Mouse (Mus musculus) stomach, postnatal 0 days (tissue): ENCODE results near the gene Bcat2. TPM values are rescaled to one million over a fixed set of nuclear protein-coding genes. Genes with fewer than 3 reads are reported as not detected.

Experiments
- ATAC-seq: fragments of 200-750 bp; cut with Nextera tagmentation; 2 replicates; pipeline ENCODE4 v1.8.0; 2017; ENCODE audit not compliant: low FRiP score, low TSS enrichment
- DNase-seq: peaks from one replicate; pipeline ENCODE4 v3.0.0-alpha.2; 2016; ENCODE audit warnings: low spot score
- H3K27ac ChIP-seq: fragments of 300-500 bp; sonication (generic); replicated peaks from 2 replicates; pipeline ENCODE4 v1.5.1; 2014; ENCODE audit warnings: mild to moderate bottlenecking, control low read depth
- H3K27me3 ChIP-seq: fragments of 300-500 bp; sonication (generic); 2 replicates; pipeline ENCODE4 v1.6.1; 2014; ENCODE audit warnings: low read length; ENCODE audit not compliant: control insufficient read depth, insufficient read depth
- H3K36me3 ChIP-seq: fragments of 300-500 bp; sonication (generic); 2 replicates; pipeline ENCODE4 v1.6.1; 2014; ENCODE audit warnings: low read length, mixed read lengths; ENCODE audit not compliant: control insufficient read depth, insufficient read depth
- H3K4me1 ChIP-seq: fragments of 300-500 bp; sonication (generic); replicated peaks from 2 replicates; pipeline ENCODE4 v1.6.1; 2014; ENCODE audit warnings: antibody characterized with exemption; ENCODE audit not compliant: control insufficient read depth, insufficient read depth
- H3K4me2 ChIP-seq: fragments of 300-500 bp; sonication (generic); replicated peaks from 2 replicates; pipeline ENCODE4 v1.6.1; 2014; ENCODE audit warnings: low read depth, mild to moderate bottlenecking, control low read depth, moderate library complexity
- H3K4me3 ChIP-seq: fragments of 300-500 bp; sonication (generic); 2 replicates; pipeline ENCODE4 v1.5.1; 2014; ENCODE audit warnings: low read depth, low read length, control low read depth
- H3K9ac ChIP-seq: fragments of 300-500 bp; sonication (generic); 2 replicates; pipeline ENCODE4 v1.6.1; 2014; ENCODE audit warnings: mild to moderate bottlenecking, low read length, control low read depth, mixed read lengths
- H3K9me3 ChIP-seq: fragments of 300-500 bp; sonication (generic); 2 replicates; pipeline ENCODE4 v1.6.1; 2016; ENCODE audit warnings: low read length; ENCODE audit not compliant: control insufficient read depth
- CTCF ChIP-seq: IDR thresholded peaks from 2 replicates; pipeline ENCODE4 v1.5.1; 2016; ENCODE audit warnings: antibody characterized with exemption, low read depth, mild to moderate bottlenecking, moderate library complexity
- EP300 ChIP-seq: optimal IDR thresholded peaks from 2 replicates; pipeline ENCODE3; 2016; ENCODE audit warnings: antibody characterized with exemption
- WGBS: fragments of 180-500 bp; shearing (Covaris S2); extraction: QIAGEN DNeasy Blood & Tissue Kit; methylation state at CpG from one replicate; pipeline ENCODE4 v1.1.7; 2014; 5-methylcytosine and 5-hydroxymethylcytosine counted together
- polyA plus RNA-seq: library from polyadenylated mRNA; unstranded; fragments of >200 nt; fragmentation: Nextera tagmentation; extraction: Ambion mirVana; gene quantifications from 2 replicates; pipeline ENCODE4 v1.2.1, GENCODE M21; 2015

The Bcat2 gene
- polyA plus RNA-seq, 1 experiment from 2014 or later: 101 TPM

- H3K9me3 ChIP-seq: no peaks in the 10 kb centered on the region
- H3K36me3 ChIP-seq: no peaks in the 10 kb centered on the region
- DNase-seq (peak; percentile 40), ATAC-seq (peak; percentile 5)
- H3K4me2 ChIP-seq: peak overlapping the region; percentile 64
- 69% methylated on average over 10 of the region's 10 CpGs for WGBS
- H3K27ac ChIP-seq: peak overlapping the region; percentile 91
- H3K27me3 ChIP-seq: no peaks in the 10 kb centered on the region
- peak overlapping the region; percentile 31; the same call in 1 of the 2 replicates for H3K4me3 ChIP-seq
- no peak overlapping the region; the same call in 1 of the 2 replicates for H3K9ac ChIP-seq
- TF ChIP-seq CTCF (no peak), EP300 (no peak)
- H3K4me1 ChIP-seq: peaks cover 5% of the 10 kb centered on the region
Measured at GRCm38 (mm10) chr7:45568601-45569473, 1.1 kb upstream of the Bcat2 start.

GRCm38 (mm10) chr7:45571966-45572365 is 2.0 kb downstream of the Bcat2 start:
- no peak overlapping the region for H3K4me2 ChIP-seq
- WGBS: 45% methylated on average over 1 of the region's 1 CpGs
- ATAC-seq: no peak

GRCm38 (mm10) chr7:45573954-45574353 is 4.0 kb downstream of the Bcat2 start:
- WGBS: 51% methylated on average over 8 of the region's 8 CpGs
- DNase-seq (no peak), ATAC-seq (no peak)
- H3K27ac ChIP-seq: no peak overlapping the region; the same call in 1 of the 2 replicates
- H3K27me3 ChIP-seq: no peaks in the 10 kb centered on the region
- no peaks in the 10 kb centered on the region for H3K9me3 ChIP-seq
- no peak overlapping the region for H3K4me3 ChIP-seq
- TF ChIP-seq CTCF (no peak), EP300 (no peak)
- peaks cover 8% of the 10 kb centered on the region for H3K36me3 ChIP-seq
- H3K4me1 ChIP-seq: peaks cover 8% of the 10 kb centered on the region
- H3K9ac ChIP-seq: no peak overlapping the region
- H3K4me2 ChIP-seq: 0 out of 2 replicates have a peak overlapping the region, but pooled peaks have one; percentile 25

More at GRCm38 (mm10) chr7:45571966-45572365, 2.0 kb downstream of the Bcat2 start:
- Histone ChIP-seq H3K4me3 (no peak overlapping the region), H3K27ac (no peak overlapping the region), H3K9me3 (no peaks in the 10 kb centered on the region), H3K27me3 (no peaks in the 10 kb centered on the region), H3K4me1 (peaks cover 8% of the 10 kb centered on the region), H3K9ac (no peak overlapping the region), H3K36me3 (peaks cover 8% of the 10 kb centered on the region)
- no peak for TF ChIP-seq CTCF
- no peak for TF ChIP-seq EP300
- no peak for DNase-seq

GRCm38 (mm10) chr7:45574472-45575379 is 4.8 kb downstream of the Bcat2 start:
- no peak overlapping the region for H3K4me3 ChIP-seq
- H3K4me1 ChIP-seq: peaks cover 8% of the 10 kb centered on the region
- peaks cover 8% of the 10 kb centered on the region for H3K36me3 ChIP-seq
- no peaks in the 10 kb centered on the region for H3K27me3 ChIP-seq
- WGBS: 74% methylated on average over 15 of the region's 15 CpGs
- H3K9me3 ChIP-seq: no peaks in the 10 kb centered on the region
- TF ChIP-seq EP300 (no peak), CTCF (no peak)
- no peak for ATAC-seq
- H3K27ac ChIP-seq: no peak overlapping the region
- DNase-seq: peak; percentile 59
- H3K9ac ChIP-seq: peak overlapping the region; percentile 23; the same call in 1 of the 2 replicates
- H3K4me2 ChIP-seq: peak overlapping the region; percentile 25; the same call in 1 of the 2 replicates

GRCm38 (mm10) chr7:45585923-45586322 is 16.0 kb downstream of the Bcat2 start:
- Histone ChIP-seq H3K27ac (no peak overlapping the region), H3K4me2 (no peak overlapping the region), H3K4me1 (no peaks in the 10 kb centered on the region), H3K4me3 (no peak overlapping the region), H3K27me3 (no peaks in the 10 kb centered on the region), H3K36me3 (peaks cover 10% of the 10 kb centered on the region; the same call in 1 of the 2 replicates), H3K9me3 (no peaks in the 10 kb centered on the region), H3K9ac (no peak overlapping the region)
- ATAC-seq (no peak), DNase-seq (no peak)
- TF ChIP-seq EP300 (no peak), CTCF (no peak)
- 92% methylated on average over 6 of the region's 6 CpGs for WGBS
